Mouse (Mus musculus): ENCODE data around the gene Dag1. TPM values are rescaled to one million over a fixed set of nuclear protein-coding genes. Genes with fewer than 3 reads are reported as not detected.

The Dag1 gene
- polyA plus RNA-seq, 1 experiment from 2014 or later: 71.1 TPM

DNA sequence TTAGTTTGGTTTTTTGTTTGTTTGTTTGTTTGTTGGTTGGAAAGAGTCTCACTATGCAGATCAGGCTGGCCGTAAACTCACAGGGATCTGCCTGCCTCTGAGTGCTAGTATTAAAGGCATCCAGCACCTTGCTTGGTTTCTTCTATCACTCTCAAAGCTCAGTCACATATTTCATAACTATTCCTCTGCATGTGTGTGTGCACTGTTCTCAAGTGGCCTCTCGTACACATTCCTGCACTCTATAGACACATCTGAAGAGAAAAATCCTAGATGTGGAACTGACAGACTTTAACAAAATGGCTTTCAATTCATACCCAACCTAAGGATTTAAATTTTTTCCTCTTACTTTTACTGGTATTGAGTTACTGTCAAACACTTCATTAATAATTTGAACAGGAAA lies 25.4 kb downstream of the Dag1 start:
- no peak overlapping the region for H3K4me3 ChIP-seq
- no peak for DNase-seq (ENCODE audit: low spot score)
- peaks cover 38% of the 10 kb centered on the region for H3K36me3 ChIP-seq
- WGBS: 95% methylated on average over 2 of the region's 2 CpGs
- no peaks in the 10 kb centered on the region for H3K27me3 ChIP-seq (ENCODE audit: low read depth, poor library complexity, severe bottlenecking)
- no peaks in the 10 kb centered on the region for H3K9me3 ChIP-seq (replicated peaks)
- H3K4me1 ChIP-seq: peaks cover 4% of the 10 kb centered on the region; the same call in 1 of the 2 replicates
- no peak overlapping the region for H3K27ac ChIP-seq (replicated peaks)

DNA sequence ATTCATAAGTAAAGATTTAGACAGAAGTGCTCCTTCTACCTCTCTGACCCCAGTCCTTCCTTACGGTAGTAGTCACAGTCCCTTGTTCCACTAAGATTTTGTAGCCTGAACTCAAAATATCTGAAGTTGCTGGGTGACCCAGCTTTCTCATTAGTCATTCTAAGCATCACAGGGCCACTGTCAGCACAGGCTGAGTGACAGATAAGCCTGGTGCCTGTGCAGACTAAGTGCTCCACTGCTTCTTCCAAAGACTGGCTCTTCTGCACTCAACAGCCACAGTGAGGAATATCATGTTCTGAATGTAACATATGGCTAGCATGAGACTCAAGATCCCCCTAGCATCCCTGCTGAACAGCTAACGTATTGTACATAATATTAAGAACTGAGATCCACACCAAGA lies 29.1 kb downstream of the Dag1 start:
- DNase-seq (ENCODE audit: low spot score): no peak
- Histone ChIP-seq H3K4me3 (no peak overlapping the region), H3K9me3 (replicated peaks) (no peaks in the 10 kb centered on the region), H3K27me3 (ENCODE audit: low read depth, poor library complexity, severe bottlenecking) (no peaks in the 10 kb centered on the region), H3K27ac (replicated peaks) (no peak overlapping the region), H3K36me3 (peaks cover 35% of the 10 kb centered on the region), H3K4me1 (0 out of 2 replicates have a peak, but pooled peaks cover 4% of the 10 kb centered on the region)
- WGBS: 95% methylated on average over 2 of the region's 2 CpGs

DNA sequence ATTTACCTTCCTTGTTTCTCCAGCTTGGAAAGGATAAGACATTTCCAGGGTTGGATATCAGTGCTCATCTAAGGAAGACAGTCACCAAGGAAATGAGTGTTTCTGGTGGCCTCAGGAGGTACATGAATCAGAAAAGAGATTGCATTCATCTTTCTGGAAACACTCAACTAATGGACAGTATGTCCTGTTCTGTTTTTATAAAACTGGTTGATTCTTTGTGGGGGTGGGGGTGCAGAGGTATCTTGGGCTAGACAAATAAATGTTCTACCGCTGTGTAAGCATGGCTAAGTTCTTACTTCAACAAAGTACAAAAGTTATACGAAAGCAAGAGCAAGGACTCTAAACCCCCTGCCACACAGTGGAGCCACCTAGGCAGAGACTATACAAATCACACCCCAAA lies 30.9 kb downstream of the Dag1 start:
- WGBS: 88% methylated on average over 2 of the region's 2 CpGs
- H3K27ac ChIP-seq (replicated peaks): no peak overlapping the region
- no peak for DNase-seq (ENCODE audit: low spot score)
- no peaks in the 10 kb centered on the region for H3K9me3 ChIP-seq (replicated peaks)
- H3K4me3 ChIP-seq: no peak overlapping the region
- no peaks in the 10 kb centered on the region for H3K27me3 ChIP-seq (ENCODE audit: low read depth, poor library complexity, severe bottlenecking)
- H3K36me3 ChIP-seq: peaks cover 32% of the 10 kb centered on the region
- H3K4me1 ChIP-seq: peaks cover 11% of the 10 kb centered on the region

DNA sequence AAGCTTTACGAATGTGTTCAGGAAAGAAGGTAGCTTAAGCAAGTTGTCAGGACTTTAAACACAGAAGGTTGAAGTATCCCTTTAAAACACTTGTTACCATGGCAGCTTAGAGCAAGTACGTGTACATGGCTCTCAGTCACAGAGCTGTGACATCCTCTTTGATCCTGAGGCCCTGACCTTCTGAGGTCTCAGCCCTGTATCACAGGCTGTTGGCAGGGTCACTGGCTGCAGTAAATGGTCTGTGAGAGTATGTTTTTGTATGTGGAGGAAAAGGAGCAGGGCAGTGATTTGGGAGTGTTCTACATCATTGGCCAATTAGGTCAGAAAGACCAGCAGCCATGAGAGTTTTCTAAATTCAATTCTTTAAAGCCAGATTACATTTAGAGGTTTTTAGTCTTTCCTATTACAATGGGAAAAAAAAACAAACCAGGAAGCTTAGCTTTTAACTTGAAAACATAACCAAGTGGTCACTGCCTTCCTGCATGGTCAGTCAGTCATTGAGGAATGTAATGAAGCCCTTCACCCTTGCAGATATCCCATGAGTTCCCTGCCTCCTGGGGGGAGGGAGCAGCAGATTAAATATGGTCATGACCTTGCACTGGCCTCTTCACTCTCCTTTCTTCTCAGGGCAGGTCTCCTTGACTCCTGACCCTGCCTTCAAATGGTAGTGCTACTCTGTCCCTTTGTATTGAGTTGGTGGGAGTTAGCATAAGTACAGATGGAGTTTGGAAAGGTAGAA lies 35.7 kb downstream of the Dag1 start:
- H3K27ac ChIP-seq (replicated peaks): no peak overlapping the region
- peaks cover 15% of the 10 kb centered on the region for H3K4me1 ChIP-seq
- H3K9me3 ChIP-seq (replicated peaks): no peaks in the 10 kb centered on the region
- no peak for DNase-seq (ENCODE audit: low spot score)
- 48% methylated on average over 2 of the region's 2 CpGs for WGBS
- H3K27me3 ChIP-seq (ENCODE audit: low read depth, poor library complexity, severe bottlenecking): no peaks in the 10 kb centered on the region
- H3K36me3 ChIP-seq: peaks cover 12% of the 10 kb centered on the region; the same call in 1 of the 2 replicates
- no peak overlapping the region for H3K4me3 ChIP-seq

DNA sequence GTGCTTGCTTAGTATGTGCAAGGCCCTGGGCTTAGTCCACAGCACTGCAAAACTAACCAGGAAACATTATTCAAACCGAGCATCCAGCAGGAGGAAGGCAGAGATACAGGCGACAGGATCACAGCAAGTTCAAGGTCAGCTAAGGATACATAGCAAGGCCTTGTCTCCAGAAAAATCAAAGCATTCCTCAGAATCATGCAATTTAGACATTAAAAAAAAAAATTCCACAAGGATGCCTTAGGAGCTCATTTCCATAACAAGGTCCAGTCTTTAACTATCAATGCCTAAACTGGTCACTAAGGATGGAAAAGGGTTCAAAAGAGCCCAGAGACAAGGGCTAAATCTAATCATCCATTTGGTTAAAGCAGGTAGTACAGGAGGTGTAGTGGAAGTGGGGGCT lies 38.6 kb downstream of the Dag1 start:
- peaks cover 15% of the 10 kb centered on the region for H3K4me1 ChIP-seq
- H3K36me3 ChIP-seq: 0 out of 2 replicates have a peak, but pooled peaks cover 8% of the 10 kb centered on the region
- H3K9me3 ChIP-seq (replicated peaks): no peaks in the 10 kb centered on the region
- no peaks in the 10 kb centered on the region for H3K27me3 ChIP-seq (ENCODE audit: low read depth, poor library complexity, severe bottlenecking)
- WGBS: 84% methylated on average over 2 of the region's 2 CpGs
- H3K27ac ChIP-seq (replicated peaks): no peak overlapping the region
- H3K4me3 ChIP-seq: no peak overlapping the region
- DNase-seq (ENCODE audit: low spot score): no peak

DNA sequence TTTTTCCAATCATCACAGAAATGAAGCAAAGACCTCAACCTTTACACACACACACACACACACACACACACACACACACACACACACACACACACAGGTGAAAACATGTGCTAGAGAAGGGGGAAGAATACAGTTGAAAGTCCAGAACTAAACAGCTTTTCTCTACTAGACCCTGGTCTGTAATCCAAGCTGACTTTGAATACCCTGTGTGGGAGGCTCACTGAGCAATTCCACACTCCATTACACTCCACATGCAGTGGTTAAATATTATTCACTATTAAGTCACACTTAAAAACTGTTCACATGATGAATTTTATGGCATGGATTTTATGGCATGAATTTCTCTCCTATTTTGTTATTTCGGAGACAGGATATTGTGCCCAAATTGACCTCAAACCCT lies 40.1 kb downstream of the Dag1 start:
- Histone ChIP-seq H3K36me3 (no peaks in the 10 kb centered on the region), H3K4me3 (no peak overlapping the region), H3K27ac (replicated peaks) (no peak overlapping the region), H3K9me3 (replicated peaks) (no peaks in the 10 kb centered on the region), H3K27me3 (ENCODE audit: low read depth, poor library complexity, severe bottlenecking) (no peaks in the 10 kb centered on the region), H3K4me1 (peaks cover 11% of the 10 kb centered on the region)
- WGBS: 98% methylated on average over 1 of the region's 1 CpGs
- no peak for DNase-seq (ENCODE audit: low spot score)

DNA sequence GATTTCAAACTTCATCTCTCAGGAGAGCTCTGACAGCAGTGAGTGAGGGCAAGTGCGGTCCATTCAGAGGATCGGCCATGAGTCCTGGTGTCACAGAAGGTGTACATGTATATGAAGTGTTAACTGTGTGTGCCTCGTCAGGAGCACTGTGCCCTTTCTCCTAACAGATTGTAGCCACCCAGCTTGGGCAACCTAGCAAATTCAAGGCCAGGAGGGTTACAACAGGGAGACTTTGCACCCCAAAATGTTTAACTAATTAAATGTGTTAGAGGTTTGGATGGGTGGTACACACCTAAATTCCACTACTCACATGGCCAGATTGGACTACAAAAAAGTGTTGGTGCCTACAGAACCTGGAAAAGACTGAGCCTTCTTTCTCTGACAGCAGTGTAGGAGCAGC lies 42.2 kb downstream of the Dag1 start:
- Histone ChIP-seq H3K9me3 (replicated peaks) (no peaks in the 10 kb centered on the region), H3K4me3 (no peak overlapping the region), H3K27ac (replicated peaks) (no peak overlapping the region), H3K4me1 (0 out of 2 replicates have a peak, but pooled peaks cover 7% of the 10 kb centered on the region), H3K27me3 (ENCODE audit: low read depth, poor library complexity, severe bottlenecking) (no peaks in the 10 kb centered on the region), H3K36me3 (peaks cover 19% of the 10 kb centered on the region)
- DNase-seq (ENCODE audit: low spot score): no peak
- 92% methylated on average over 3 of the region's 3 CpGs for WGBS

DNA sequence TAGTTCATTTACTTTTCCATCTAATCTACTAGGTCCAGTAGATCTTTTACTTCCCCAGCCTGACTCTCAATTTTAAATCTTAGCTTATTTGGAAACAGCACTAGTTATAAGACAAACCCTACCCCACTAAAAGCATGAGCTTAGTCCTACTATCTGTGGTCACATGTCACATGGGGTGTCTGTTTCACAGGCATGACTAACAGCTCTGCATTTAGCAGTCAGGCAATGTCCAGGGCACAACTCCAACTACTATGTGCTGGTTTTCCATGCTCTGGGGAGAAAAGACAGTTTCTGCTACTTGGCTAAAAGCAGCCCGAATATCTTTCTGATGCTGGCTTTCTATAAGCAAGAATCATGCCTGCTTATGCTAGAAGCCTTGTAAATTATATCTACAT lies 43.4 kb downstream of the Dag1 start:
- H3K4me1 ChIP-seq: 0 out of 2 replicates have a peak, but pooled peaks cover 7% of the 10 kb centered on the region
- WGBS: 92% methylated on average over 1 of the region's 1 CpGs
- H3K4me3 ChIP-seq: no peak overlapping the region
- no peak overlapping the region for H3K27ac ChIP-seq (replicated peaks)
- peaks cover 28% of the 10 kb centered on the region for H3K36me3 ChIP-seq
- H3K9me3 ChIP-seq (replicated peaks): no peaks in the 10 kb centered on the region
- no peaks in the 10 kb centered on the region for H3K27me3 ChIP-seq (ENCODE audit: low read depth, poor library complexity, severe bottlenecking)
- no peak for DNase-seq (ENCODE audit: low spot score)

DNA sequence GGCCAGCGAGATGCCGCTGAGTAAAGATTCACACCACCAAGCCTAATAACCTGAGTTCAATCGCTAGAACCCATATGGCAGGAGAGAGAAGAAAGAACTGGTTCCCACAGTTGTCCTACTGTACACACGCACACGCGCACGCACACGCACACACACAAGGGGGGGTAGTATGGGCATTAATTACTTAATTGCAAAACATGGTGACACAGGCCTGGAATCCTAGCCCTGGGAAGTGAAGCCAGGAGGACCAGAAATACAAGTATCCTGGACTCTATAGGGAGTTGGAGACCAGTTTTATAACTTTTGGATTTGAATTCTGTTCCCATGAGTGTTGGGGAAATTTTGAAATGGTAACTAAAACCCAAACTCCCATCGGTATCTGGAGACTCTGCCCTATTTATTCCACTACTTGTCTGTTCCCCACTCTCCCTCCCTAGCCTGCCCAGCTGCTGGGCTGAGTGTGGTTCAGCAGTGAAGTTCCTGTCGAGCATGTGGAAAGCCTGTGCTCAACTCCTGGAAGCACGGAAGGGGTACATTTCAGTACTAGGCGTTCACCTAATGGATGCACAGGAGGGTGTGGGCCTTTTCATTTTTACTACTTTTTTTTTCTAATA lies 43.9 kb downstream of the Dag1 start:
- Histone ChIP-seq H3K9me3 (replicated peaks) (no peaks in the 10 kb centered on the region), H3K36me3 (peaks cover 33% of the 10 kb centered on the region), H3K4me1 (0 out of 2 replicates have a peak, but pooled peaks cover 7% of the 10 kb centered on the region), H3K27me3 (ENCODE audit: low read depth, poor library complexity, severe bottlenecking) (no peaks in the 10 kb centered on the region), H3K27ac (replicated peaks) (no peak overlapping the region), H3K4me3 (no peak overlapping the region)
- 89% methylated on average over 12 of the region's 12 CpGs for WGBS
- no peak for DNase-seq (ENCODE audit: low spot score)

DNA sequence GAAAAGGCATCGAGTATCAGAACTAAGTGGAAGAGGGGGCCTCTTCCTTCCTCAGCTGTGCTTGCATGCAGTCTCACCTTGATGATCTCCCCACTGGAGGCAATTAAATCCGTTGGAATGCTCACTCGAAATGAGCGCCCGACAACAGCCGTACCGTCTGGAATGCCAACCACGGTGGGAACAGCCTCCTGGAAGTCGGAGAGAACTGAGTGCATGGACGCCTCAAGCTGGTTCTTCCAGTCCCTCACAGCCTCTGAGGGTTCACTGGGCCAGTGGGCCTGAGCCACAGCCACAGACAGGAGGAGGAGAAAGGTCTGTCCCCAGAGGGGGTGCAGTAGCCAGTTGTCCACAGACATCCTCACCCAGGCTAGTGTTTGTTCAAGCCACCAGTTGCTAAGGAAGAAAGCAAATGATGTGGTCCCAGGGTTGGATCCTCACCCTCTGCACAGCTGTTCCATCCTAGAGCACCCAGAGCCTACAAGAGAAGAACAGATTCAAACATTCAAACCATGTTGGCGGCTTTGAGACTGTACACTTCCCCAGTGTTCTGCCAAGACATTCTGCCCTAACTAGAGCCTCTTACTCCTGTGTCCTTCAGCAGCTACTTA lies 45.7 kb downstream of the Dag1 start:
- 84% methylated on average over 11 of the region's 11 CpGs for WGBS
- Histone ChIP-seq H3K9me3 (replicated peaks) (no peaks in the 10 kb centered on the region), H3K27ac (replicated peaks) (no peak overlapping the region), H3K27me3 (ENCODE audit: low read depth, poor library complexity, severe bottlenecking) (no peaks in the 10 kb centered on the region), H3K4me1 (peaks cover 22% of the 10 kb centered on the region), H3K4me3 (no peak overlapping the region), H3K36me3 (peaks cover 39% of the 10 kb centered on the region)
- no peak for DNase-seq (ENCODE audit: low spot score)

DNA sequence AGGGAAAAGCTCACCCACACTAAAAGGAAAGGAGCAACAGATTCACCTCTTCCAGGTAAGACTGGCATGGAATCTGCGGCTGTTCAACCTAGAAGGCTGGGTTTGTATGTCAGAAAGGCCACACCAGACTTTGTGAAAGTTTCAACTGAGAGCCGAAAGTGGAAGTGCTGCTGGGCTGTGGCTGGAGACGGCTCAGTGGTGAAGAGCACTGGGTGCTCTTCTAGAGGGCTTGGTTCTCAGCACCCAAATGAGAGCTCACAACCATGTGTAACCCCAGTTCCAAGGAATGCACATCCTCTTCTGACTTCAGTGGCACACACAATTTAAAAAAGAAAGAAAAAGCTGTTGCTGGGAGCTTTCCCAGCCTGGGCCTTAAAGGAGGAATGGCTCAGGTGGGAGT lies 46.4 kb downstream of the Dag1 start:
- WGBS: 87% methylated on average over 3 of the region's 3 CpGs
- Histone ChIP-seq H3K4me3 (no peak overlapping the region), H3K4me1 (peaks cover 29% of the 10 kb centered on the region), H3K9me3 (replicated peaks) (no peaks in the 10 kb centered on the region), H3K27ac (replicated peaks) (no peak overlapping the region), H3K36me3 (peaks cover 39% of the 10 kb centered on the region), H3K27me3 (ENCODE audit: low read depth, poor library complexity, severe bottlenecking) (no peaks in the 10 kb centered on the region)
- DNase-seq (ENCODE audit: low spot score): no peak

DNA sequence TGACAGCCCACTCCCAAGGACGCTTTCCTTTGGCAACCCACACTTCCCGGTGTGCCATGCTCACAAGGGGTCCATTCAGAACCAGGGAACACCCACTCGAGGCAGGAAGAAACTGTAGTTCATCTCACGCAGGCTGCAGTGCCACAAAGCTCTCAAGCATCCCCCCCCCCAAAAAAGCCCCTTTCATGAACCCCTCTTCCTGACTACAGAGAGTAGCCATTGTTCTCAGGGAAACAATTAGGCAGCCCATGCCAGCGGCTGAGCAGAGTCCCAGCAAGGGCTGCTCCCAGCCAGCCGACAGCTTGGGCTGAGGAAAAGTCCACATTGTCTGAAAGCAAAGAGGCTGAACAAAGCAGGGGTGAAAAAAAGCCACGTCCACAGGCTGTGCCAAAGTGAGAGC lies 50.7 kb downstream of the Dag1 start:
- DNase-seq (ENCODE audit: low spot score): peak; percentile 61
- H3K9me3 ChIP-seq (replicated peaks): no peaks in the 10 kb centered on the region
- H3K27me3 ChIP-seq (ENCODE audit: low read depth, poor library complexity, severe bottlenecking): no peaks in the 10 kb centered on the region
- peaks cover 42% of the 10 kb centered on the region for H3K4me1 ChIP-seq
- peak overlapping the region; percentile 91 for H3K27ac ChIP-seq (replicated peaks)
- peaks cover 61% of the 10 kb centered on the region for H3K36me3 ChIP-seq
- WGBS: 22% methylated on average over 7 of the region's 7 CpGs
- H3K4me3 ChIP-seq: peak overlapping the region; percentile 32

DNA sequence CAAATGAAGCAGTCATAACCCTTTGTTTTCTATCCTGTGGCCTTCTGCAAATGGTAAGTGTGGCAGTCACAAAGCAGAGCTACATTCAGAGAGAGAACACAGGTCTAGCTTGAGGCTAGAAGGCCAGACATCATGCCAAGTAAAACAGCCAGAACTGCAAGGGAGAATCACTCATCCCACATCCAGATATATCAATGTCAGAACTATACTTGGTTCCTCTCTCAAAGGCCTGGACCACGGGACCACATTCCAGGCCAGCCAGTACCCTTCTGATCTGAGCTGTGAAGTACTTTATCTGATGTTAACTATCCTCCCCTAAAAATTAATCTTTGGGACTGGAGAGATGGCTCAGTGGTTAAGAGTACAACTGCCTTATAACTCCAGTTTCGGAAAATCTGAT lies 51.3 kb downstream of the Dag1 start:
- Histone ChIP-seq H3K9me3 (replicated peaks) (no peaks in the 10 kb centered on the region), H3K27me3 (ENCODE audit: low read depth, poor library complexity, severe bottlenecking) (no peaks in the 10 kb centered on the region), H3K4me3 (no peak overlapping the region), H3K4me1 (peaks cover 36% of the 10 kb centered on the region), H3K36me3 (peaks cover 61% of the 10 kb centered on the region), H3K27ac (replicated peaks) (peak overlapping the region; percentile 91)
- 84% methylated on average over 2 of the region's 2 CpGs for WGBS
- DNase-seq (ENCODE audit: low spot score): no peak

Data from midbrain, embryonic 10.5 days (tissue).